Mouse (Mus musculus) lung, embryonic 14.5 days (tissue): ENCODE data around the gene Clic1. TPM values are rescaled to one million over a fixed set of nuclear protein-coding genes. Genes with fewer than 3 reads are reported as not detected.

Experiments
- ATAC-seq: fragments of 200-750 bp; cut with Nextera tagmentation; 2 replicates; pipeline ENCODE4 v1.8.0; 2017; ENCODE audit warnings: mild to moderate bottlenecking, moderate TSS enrichment, moderate library complexity; ENCODE audit not compliant: insufficient read depth
- DNase-seq: peaks from one replicate; pipeline ENCODE4 v3.0.0-alpha.2; 2015
- H3K27ac ChIP-seq: fragments of 300-500 bp; sonication (generic); 2 replicates; pipeline ENCODE4 v1.5.1; 2014; ENCODE audit warnings: low read depth, mild to moderate bottlenecking, moderate library complexity
- H3K27me3 ChIP-seq: fragments of 300-500 bp; sonication (generic); 2 replicates; pipeline ENCODE4 v1.6.1; 2014; ENCODE audit warnings: low read length, control low read depth; ENCODE audit not compliant: insufficient read depth
- H3K36me3 ChIP-seq: fragments of 300-500 bp; sonication (generic); 2 replicates; pipeline ENCODE4 v1.6.1; 2014; ENCODE audit warnings: control low read depth; ENCODE audit not compliant: insufficient read depth
- H3K4me1 ChIP-seq: fragments of 300-500 bp; sonication (generic); 2 replicates; pipeline ENCODE4 v1.6.1; 2014; ENCODE audit warnings: antibody characterized with exemption, control low read depth; ENCODE audit not compliant: insufficient read depth
- H3K4me2 ChIP-seq: fragments of 300-500 bp; sonication (generic); 2 replicates; pipeline ENCODE4 v1.6.1; 2014; ENCODE audit warnings: mild to moderate bottlenecking
- H3K4me3 ChIP-seq: fragments of 300-500 bp; sonication (generic); 2 replicates; pipeline ENCODE4 v1.5.1; 2014; ENCODE audit warnings: low read depth, low read length
- H3K9ac ChIP-seq: fragments of 300-500 bp; sonication (generic); 2 replicates; pipeline ENCODE4 v1.6.1; 2014
- H3K9me3 ChIP-seq: fragments of 300-500 bp; sonication (generic); 2 replicates; pipeline ENCODE4 v1.6.1; 2016; ENCODE audit warnings: low read depth, low read length, control low read depth
- CTCF ChIP-seq: IDR thresholded peaks from 2 replicates; pipeline ENCODE4 v1.5.1; 2016; ENCODE audit warnings: antibody characterized with exemption, low read depth
- WGBS: fragments of 180-500 bp; shearing (Covaris S2); extraction: QIAGEN DNeasy Blood & Tissue Kit; methylation state at CpG from one replicate; pipeline ENCODE4 v1.1.7; 2014; 5-methylcytosine and 5-hydroxymethylcytosine counted together
- polyA plus RNA-seq: library from polyadenylated mRNA; unstranded; fragments of >200 nt; fragmentation: Nextera tagmentation; extraction: Ambion mirVana; gene quantifications from 2 replicates; pipeline ENCODE4 v1.2.1, GENCODE M21; 2014

The Clic1 gene
- polyA plus RNA-seq, result 67.1 and 73.6 TPM in 2 replicates

DNA sequence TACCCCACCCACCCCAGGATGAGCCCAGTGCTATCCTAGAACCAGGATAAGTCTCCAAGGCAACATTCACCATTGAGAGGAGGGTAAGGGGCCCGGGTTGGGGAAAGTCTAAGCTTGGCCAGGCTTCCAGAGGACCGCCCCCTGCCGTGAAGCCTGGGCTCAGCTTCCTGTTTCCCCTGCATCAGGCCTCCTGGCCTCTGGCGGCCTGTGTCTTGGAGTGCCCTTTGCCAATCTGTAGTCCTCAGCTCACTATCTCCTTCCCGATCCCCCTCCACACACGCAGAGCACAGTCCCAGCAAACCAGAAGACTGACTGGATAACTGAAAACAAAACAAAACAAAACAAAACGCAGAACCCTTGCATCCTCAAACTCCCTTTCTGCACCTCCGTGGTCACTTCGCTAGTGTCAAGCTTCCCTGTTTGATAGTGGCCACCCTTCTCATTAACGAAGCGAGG is at the start of gene Clic1:
Gene Clic1, plus strand, starts transcription at position 406 of the 456 bp plus-strand sequence.
- Histone ChIP-seq H3K4me2 (peak within 1 kb of the TSS; percentile 92), H3K27ac (peak within 1 kb of the TSS; percentile 99), H3K27me3 (no peaks in the 10 kb centered on the region), H3K9ac (peak within 1 kb of the TSS; percentile 87), H3K4me3 (peak within 1 kb of the TSS; percentile 54), H3K36me3 (peaks cover 26% of the 10 kb centered on the region), H3K4me1 (peaks cover 29% of the 10 kb centered on the region), H3K9me3 (no peaks in the 10 kb centered on the region)
- 1% methylated on average over 11 of the region's 11 CpGs for WGBS
- ATAC-seq (peak; percentile 31), DNase-seq (peak; percentile 93)
- TF ChIP-seq CTCF, result peak; percentile 52

DNA sequence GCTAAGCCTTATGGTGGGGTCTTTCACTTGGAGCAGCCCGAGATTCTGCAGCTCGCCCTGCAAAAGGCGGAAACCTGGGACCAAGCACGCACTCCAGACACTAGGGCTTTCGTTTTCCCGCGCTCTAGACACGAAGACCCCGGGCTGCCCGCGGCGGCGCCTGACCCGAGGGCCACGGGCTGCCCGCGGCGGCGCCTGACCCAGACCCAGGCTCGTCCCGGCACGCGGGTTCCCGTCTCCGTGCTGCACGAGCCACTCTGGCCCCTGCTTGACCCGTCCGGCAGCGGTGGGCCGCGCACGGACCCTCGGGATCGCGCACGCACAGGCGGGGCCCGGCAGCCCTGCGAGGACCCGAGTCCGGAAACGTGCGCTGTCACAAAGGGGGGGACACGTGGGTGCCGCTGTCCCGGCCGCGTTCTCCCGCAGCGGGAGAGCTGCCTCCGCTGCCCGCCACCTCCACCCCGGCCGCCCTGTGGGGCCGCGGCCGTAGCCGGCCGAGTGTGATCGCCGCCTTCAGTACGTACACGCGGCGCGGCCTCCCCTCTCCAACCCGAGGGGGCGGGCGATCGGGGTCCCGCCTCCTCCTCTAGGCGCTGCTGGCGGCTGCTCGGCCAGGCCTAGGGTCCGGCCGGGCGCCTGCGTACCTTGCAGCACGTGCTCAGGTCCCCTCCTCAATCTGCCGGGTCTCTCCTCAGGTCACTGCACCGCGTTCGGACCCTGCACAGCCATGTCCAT is 48.9 kb upstream of the Clic1 start, which contains the start of gene Vars:
Gene Vars, plus strand, starts transcription at position 271 of the 735 bp plus-strand sequence.
- ATAC-seq (peak; percentile 94), DNase-seq (peak; percentile 96)
- H3K36me3 ChIP-seq, result peaks cover 50% of the 10 kb centered on the region
- H3K4me2 ChIP-seq, result peak within 1 kb of the TSS; percentile 96
- peaks cover 23% of the 10 kb centered on the region for H3K4me1 ChIP-seq
- peak within 1 kb of the TSS; percentile 96 for H3K9ac ChIP-seq
- H3K27ac ChIP-seq, result peak within 1 kb of the TSS; percentile 97
- no peaks in the 10 kb centered on the region for H3K9me3 ChIP-seq
- peak within 1 kb of the TSS; percentile 92 for H3K4me3 ChIP-seq
- H3K27me3 ChIP-seq, result no peaks in the 10 kb centered on the region
- WGBS, result under 1% methylated on average over 81 of the region's 83 CpGs
- TF ChIP-seq CTCF, result no peak

DNA sequence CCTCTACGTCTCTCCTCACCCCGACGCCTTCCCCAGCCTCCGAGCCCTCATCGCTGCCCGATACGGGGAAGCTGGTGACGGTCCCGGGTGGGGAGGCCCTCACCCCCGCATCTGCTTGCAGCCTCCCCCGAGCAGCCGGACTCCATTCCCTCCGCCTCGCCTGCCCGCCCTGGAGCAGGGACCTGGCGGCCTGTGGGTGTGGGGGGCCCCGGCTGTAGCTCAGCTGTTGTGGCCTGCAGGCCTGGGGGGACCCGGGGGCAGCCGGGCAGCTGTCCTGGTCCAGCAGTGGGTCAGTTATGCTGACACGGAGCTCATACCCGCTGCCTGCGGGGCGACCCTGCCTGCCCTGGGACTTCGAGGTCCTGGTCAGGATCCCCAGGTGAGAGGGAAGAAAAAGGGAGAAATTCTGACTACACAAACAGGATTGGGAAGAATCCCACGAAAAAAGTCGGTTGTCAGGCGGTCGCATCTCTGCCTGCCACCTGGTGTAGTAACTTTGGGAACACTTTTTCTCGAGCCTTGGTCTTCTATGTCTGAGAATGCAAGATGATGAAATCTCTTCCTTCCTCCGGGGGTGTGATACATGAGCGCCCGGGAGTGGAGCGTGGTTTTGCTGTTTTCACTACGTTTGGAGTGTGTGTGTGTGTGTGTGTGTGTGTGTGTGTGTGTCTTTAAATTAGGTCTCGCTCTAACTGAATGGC is 48.2 kb upstream of the Clic1 start:
- peaks cover 53% of the 10 kb centered on the region for H3K36me3 ChIP-seq
- no peaks in the 10 kb centered on the region for H3K27me3 ChIP-seq
- peak; percentile 63 for DNase-seq
- peak overlapping the region; percentile 96 for H3K4me2 ChIP-seq
- peaks cover 23% of the 10 kb centered on the region for H3K4me1 ChIP-seq
- H3K27ac ChIP-seq, result peak overlapping the region; percentile 97
- no peaks in the 10 kb centered on the region for H3K9me3 ChIP-seq
- ATAC-seq, result peak; percentile 13
- no peak for TF ChIP-seq CTCF
- H3K4me3 ChIP-seq, result peak overlapping the region; percentile 92
- WGBS, result 1% methylated on average over 35 of the region's 35 CpGs
- H3K9ac ChIP-seq, result peak overlapping the region; percentile 96

DNA sequence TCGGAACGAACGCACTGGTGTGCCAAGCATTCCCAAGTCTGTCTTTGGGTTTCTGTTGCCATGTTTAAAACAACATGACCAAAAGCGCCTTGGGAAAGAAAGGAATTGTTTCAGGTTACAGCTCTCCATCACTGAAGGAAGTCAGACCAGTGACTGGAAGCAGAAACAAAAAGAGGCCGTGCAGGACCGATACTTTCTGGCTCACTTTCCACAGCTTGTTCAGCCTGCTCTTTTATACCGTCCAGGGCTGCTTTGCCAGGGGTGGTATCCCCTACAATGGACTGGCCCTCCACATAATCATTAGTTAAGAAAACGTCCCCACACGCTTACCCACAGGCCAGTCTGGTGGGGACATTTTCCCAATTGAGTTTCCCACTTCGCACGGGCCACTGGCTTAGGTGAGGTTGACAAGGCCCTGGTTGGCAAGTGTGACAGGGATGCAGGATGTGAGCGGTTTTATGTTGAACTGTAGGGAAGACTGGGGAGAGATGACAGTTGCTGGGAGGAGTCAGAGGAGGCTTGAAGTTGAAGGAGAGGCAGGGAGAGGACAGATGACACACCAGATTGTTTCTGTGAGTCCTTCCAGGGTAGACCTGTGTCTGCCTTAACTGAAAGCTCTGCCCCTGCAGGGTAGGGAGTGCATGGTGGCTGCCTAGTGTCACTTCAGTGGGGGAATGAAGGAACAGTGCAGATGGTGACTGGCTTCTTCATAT is 47.5 kb upstream of the Clic1 start:
- no peaks in the 10 kb centered on the region for H3K9me3 ChIP-seq
- TF ChIP-seq CTCF, result no peak
- WGBS, result 4% methylated on average over 12 of the region's 12 CpGs
- peak overlapping the region; percentile 96 for H3K9ac ChIP-seq
- H3K4me1 ChIP-seq, result peaks cover 23% of the 10 kb centered on the region
- peak overlapping the region; percentile 96 for H3K4me2 ChIP-seq
- peak; percentile 23 for DNase-seq
- peak overlapping the region; percentile 92 for H3K4me3 ChIP-seq
- peak overlapping the region; percentile 97 for H3K27ac ChIP-seq
- ATAC-seq, result no peak
- H3K36me3 ChIP-seq, result peaks cover 59% of the 10 kb centered on the region
- no peaks in the 10 kb centered on the region for H3K27me3 ChIP-seq

DNA sequence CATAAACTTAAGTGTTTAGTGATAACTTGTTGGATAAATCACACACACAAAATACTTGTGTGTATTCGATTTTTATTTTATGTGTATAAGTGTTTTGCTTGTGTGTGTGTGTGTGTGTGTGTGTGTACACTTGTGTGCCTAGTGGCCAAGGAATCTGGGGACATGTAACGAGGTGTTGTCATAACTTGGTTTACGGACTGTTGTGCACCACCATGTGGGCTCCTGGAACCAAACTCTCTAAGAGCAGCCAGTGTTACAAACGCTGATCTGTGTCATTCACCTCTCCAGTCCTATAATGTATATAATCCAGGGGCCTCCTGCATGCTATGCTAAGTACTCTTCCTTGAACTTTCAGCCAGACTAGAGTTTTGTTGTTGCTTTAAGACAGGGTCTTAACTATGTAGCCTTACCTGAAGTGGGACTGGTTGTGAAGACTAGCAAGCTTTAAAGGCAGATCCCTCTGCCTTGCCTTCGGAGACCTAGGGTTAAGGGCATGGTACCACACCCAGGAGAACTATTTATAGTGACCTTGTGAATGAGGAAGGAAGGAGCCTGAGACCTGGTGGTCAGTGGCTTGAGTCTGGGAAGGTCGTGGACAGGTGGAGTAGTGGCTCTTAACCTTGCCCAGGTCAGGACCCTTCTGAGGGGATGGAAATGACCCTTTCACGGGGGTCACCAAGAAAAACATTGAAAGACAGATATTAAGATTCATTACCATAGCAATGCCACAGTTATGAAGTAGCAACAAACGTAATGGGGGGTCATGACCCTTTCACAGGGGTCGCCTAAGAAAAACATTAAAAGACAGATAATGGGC is 46.5 kb upstream of the Clic1 start:
- H3K9me3 ChIP-seq, result no peaks in the 10 kb centered on the region
- H3K4me1 ChIP-seq, result peaks cover 23% of the 10 kb centered on the region
- peak overlapping the region; percentile 96 for H3K4me2 ChIP-seq
- 45% methylated on average over 9 of the region's 9 CpGs for WGBS
- DNase-seq, result no peak
- H3K36me3 ChIP-seq, result peaks cover 58% of the 10 kb centered on the region
- peak overlapping the region; percentile 92 for H3K4me3 ChIP-seq
- H3K27me3 ChIP-seq, result no peaks in the 10 kb centered on the region
- H3K27ac ChIP-seq, result no peak overlapping the region
- TF ChIP-seq CTCF, result no peak
- peak overlapping the region; percentile 96 for H3K9ac ChIP-seq
- no peak for ATAC-seq

DNA sequence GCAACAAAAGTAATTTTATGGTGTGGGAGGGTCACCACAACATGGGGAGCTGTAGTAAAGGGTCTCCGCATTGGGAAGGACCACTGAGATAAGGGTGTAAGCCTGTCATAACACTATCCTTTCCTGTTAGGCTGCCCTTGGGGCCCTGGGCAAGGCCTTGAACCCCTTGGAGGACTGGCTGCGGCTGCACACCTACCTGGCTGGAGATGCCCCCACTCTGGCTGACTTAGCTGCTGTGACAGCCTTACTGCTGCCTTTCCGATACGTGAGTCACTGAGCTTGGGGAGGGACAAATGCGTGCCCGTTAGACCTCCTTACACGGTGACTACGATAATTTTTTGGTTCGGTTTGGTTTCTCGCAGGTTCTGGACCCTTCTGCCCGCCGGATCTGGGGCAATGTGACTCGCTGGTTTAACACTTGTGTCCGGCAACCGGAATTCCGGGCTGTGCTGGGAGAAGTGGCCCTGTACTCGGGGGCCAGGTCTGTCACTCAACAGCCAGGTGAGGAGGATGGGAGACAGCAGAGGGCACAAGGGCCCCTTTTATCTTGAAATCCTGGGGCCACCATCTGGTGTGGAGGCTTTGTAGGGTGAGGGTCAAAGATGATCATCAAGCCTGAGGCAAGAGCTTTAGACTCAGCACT is 45.6 kb upstream of the Clic1 start:
- 94% methylated on average over 17 of the region's 17 CpGs for WGBS
- Histone ChIP-seq H3K4me3 (no peak overlapping the region), H3K27me3 (no peaks in the 10 kb centered on the region), H3K9ac (0 out of 2 replicates have a peak overlapping the region, but pooled peaks have one; percentile 16), H3K27ac (no peak overlapping the region), H3K36me3 (peaks cover 58% of the 10 kb centered on the region), H3K4me2 (no peak overlapping the region; the same call in 1 of the 2 replicates), H3K9me3 (no peaks in the 10 kb centered on the region), H3K4me1 (peaks cover 16% of the 10 kb centered on the region)
- no peak for ATAC-seq
- TF ChIP-seq CTCF, result no peak
- DNase-seq, result no peak
